Mouse (Mus musculus) cerebellum, adult 2 months (tissue): Measurements from ENCODE around the gene Kirrel3.

Experiments used
- CTCF ChIP-seq: fragments of 200-500 bp; IDR thresholded peaks from 2 replicates; pipeline ENCODE4 v1.5.1; 2011; ENCODE audit warnings: low read depth, mild to moderate bottlenecking, control low read depth, low read length, moderate library complexity, borderline replicate concordance; ENCODE audit not compliant: insufficient read depth
- POLR2A ChIP-seq: fragments of 200-500 bp; IDR thresholded peaks from 2 replicates; pipeline ENCODE4 v1.6.1; 2011; ENCODE audit warnings: low read length, control low read depth, borderline replicate concordance; ENCODE audit not compliant: insufficient read depth

- TF ChIP-seq CTCF (no peak), POLR2A (no peak)
Observed at GRCm38 (mm10) chr9:34843275-34843965, 357.7 kb downstream of the Kirrel3 start.
